Mouse (Mus musculus) common myeloid progenitor, adult 5-6 weeks (primary cell): ENCODE measurements around the gene Pou2f3. TPM values are rescaled to one million over a fixed set of nuclear protein-coding genes. Genes with fewer than 3 reads are reported as not detected.

ENCODE experiments used
- ATAC-seq: replicated peaks from 2 replicates; pipeline ENCODE4 v1.8.0; 2016; ENCODE audit warnings: low read depth, mild to moderate bottlenecking, moderate TSS enrichment, inconsistent platforms; ENCODE audit not compliant: poor library complexity, severe bottlenecking
- total RNA-seq: library from RNA; stranded (forward); fragments of 200-1000, 187-1606 nt; gene quantifications from 2 replicates; pipeline ENCODE4 v1.2.3, GENCODE M21; 2017

Gene Pou2f3
- total RNA-seq, 1 experiment from 2014 or later = not detected

DNA sequence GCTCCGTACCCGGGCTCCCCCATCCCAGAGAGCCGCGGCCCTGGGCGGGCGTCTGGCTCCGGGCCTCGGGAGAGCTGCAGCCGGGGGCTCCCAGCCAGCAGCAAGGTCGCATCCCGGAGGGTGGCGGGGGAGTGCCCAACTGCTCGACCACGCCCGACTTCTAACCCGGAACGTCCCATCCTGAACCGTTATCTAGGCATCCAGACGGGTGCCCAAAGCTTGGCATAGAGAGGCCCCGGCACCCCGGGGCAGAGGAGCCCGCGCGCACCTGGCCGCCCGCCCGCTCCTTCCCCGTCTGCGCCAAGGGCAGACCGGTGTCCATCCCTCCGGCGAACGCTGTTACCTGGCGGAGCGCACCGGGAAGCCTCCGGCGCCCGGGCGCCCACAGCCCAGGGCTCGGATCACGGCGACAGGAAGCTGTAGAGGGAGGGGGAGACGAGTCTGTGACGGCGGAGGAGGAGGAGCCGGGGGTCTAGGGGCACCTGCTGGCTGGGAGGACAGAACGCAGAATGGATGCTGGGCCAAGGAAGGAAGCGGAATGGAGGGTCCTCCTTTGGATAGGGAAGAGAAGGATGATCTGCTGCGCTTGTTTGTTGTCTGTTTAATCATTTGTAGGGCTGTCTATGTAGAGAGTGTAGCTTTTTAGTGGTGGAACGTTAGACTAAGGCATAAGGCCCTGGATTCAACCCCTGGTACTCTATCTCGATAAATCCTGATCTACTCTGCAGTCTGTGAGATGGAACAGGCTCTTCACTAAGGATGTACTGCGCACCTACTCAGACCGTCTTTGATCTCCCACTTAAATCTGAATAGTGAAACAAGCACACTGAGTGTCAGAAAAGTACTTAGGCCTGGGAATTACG is 93.8 kb downstream of the Pou2f3 start, which contains the start of gene Tmem136:
Gene Tmem136 (minus strand): TSS at position 437 of the 863 bp plus-strand sequence.
- peak; percentile 77 for ATAC-seq

DNA sequence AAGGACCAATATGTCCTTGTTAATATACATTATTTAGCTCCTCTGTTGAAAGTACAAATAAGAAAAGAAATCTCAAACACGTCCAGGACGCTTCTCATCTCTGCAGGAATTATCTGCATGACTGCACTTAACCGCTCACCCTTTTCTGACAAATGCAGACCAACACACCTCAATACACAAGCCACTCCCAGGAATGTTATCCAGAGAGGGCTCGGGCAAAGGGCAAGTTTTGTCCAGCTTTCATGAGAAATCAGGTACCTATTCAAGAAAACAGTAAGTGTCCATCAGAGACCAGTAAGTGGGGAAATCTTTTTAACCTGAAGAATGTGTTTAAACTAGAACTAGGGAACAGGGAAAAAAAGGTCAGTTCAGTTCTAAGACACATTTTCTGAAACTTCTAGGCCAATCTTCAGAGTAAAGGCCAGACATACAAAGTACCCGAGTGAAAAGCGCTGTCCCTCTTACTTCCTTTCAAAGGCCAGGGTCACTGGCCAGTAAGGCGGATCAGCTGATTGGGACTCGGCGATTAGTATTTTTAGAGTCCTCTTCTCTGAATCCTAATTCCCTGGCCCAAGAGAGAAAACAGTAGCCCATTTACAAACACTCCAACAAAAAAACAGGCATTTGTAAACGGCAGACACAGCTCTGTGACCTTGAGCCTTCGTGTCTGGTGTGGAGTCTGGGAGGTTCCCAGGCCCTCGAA is 94.6 kb downstream of the Pou2f3 start:
- ATAC-seq = no peak

GRCm38 (mm10) chr9:43114833-43115232 is 95.3 kb downstream of the Pou2f3 start:
- no peak for ATAC-seq

DNA sequence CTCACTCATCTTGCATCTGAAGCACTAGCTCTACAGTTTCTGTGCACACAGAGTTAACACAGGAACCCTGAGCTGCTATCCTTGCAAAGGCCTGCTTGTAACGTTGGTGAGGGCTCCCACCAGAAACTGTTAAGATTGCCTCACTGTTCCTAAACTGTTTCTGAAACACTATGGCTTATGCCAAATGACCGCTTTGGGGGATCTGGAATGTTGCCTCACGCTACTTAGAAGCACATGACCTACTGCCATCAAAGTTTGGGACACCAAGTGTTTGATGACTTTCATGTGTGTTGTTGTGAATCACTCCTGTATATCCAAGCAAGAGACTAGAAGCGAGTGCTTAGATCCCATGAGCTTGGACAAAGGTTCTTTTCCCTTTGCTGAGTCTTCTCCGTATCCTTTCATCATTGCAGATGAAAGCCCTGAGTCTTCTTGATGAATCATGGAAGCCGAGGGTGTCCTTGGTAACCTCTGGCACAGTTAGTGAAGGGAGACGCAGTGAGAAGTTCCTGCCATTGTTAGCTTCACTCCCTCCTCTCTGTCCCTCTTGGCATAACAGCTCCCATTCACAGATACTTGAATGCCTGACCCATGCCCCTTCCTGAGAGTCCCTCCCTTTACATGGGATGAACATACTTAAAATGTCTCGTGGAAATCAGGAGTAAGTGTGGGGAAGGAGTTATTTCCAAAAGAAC is 99.7 kb downstream of the Pou2f3 start:
- ATAC-seq = no peak

- no peak for ATAC-seq
These were observed 101.0 kb downstream of the Pou2f3 start for GRCm38 (mm10) chr9:43109125-43109524.

GRCm38 (mm10) chr9:43108721-43109120 is 101.4 kb downstream of the Pou2f3 start:
- ATAC-seq = no peak

GRCm38 (mm10) chr9:43108081-43108480 is 102.1 kb downstream of the Pou2f3 start:
- no peak for ATAC-seq

GRCm38 (mm10) chr9:43107555-43107954 is 102.6 kb downstream of the Pou2f3 start:
- ATAC-seq = no peak

GRCm38 (mm10) chr9:43107187-43107517 is 103.0 kb downstream of the Pou2f3 start, which contains the start of gene Arhgef12:
Gene Arhgef12 (minus strand): TSS chr9:43107239.
- ATAC-seq = no peak

- no peak for ATAC-seq
These were observed 103.6 kb downstream of the Pou2f3 start for GRCm38 (mm10) chr9:43106426-43107186.

GRCm38 (mm10) chr9:43105664-43106361 is 104.4 kb downstream of the Pou2f3 start:
- peak; percentile 14; the same call in 1 of the 2 replicates for ATAC-seq

DNA sequence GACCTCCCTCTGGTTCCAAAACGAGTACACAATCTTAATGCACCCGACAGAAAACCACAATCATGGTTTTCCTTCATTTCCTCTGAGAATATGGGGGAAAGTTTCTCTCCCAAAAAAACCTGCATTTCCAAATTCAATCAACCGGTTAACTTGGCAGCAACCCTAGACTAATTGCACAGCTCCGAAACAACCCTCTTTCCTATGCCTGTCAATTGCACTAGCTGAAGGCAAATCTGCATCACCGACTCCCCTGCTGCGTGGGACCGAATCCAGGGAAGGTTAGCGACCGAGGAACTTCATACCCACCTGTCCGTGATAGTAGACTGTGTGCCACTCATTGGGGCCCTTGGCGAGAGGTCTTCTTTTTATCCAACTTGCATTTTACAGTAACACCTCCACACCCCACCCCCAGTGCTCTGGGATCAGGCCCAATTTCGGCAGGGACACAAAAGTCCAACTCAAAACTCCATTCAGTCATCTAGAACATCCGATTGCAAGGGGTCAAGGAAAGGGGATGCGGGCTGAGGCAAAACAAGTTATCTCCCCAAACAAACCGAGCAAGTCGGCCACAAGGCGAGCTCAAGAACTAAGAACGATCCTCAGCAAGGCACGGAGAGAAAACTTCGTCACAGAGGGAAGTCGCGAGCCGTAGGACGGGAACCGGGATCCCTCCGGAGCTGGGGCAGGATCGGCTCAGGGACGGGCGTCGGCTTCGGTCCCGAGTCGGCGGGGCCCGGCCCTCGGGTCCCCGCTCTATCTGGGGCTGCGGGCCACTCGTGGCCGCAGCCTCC is 105.1 kb downstream of the Pou2f3 start:
- ATAC-seq = no peak

GRCm38 (mm10) chr9:43104526-43104872 is 105.7 kb downstream of the Pou2f3 start:
- no peak for ATAC-seq

DNA sequence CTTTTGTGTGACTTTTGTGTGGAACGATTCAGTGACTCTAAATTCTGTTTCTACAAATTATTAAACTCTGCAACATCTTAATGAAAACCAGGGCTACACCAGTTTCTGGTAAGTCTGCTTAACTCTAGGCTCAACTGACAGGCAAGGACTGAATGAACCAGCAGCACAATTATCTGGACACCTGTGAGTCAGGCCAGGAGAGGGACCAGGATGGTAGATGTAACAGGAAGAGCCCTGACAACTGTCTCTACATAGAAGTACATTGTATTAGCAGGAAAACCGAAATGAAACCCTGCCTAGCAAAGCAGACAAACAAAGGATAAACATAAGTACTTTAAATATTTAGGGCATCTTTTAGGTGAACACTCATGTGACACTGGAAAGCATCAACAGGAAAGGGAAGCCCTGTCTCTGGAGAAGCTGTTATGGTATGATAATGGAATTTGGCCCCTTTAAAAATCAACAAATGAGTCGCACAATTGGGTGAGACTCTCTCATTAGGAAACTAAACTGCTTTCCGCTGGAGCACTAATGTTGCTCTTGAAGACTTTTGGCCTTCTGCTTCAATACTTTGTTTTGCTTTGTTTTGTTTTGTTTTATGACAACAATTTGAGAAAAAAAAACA is 106.4 kb downstream of the Pou2f3 start:
- no peak for ATAC-seq

DNA sequence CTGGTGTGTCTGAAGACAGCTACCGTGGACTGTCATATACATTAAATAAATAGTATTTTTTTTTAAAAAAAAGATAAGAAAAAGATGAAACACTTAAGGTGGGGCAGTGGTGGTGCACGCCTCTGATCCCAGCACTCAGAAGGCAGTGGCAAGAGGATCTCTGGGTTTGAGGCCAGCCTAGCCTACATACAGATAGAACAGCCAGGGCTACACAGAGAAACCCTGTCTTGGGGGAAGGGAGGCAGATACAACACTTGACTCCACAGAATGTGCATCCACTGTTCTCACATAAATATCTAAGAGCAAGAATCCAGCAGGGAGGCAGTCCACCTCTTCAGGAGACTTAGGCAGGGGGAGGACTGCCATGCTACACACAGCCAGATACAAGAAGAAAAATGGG is 107.2 kb downstream of the Pou2f3 start:
- no peak for ATAC-seq

GRCm38 (mm10) chr9:43101936-43102595 is 108.1 kb downstream of the Pou2f3 start:
- peak; percentile 81 for ATAC-seq

DNA sequence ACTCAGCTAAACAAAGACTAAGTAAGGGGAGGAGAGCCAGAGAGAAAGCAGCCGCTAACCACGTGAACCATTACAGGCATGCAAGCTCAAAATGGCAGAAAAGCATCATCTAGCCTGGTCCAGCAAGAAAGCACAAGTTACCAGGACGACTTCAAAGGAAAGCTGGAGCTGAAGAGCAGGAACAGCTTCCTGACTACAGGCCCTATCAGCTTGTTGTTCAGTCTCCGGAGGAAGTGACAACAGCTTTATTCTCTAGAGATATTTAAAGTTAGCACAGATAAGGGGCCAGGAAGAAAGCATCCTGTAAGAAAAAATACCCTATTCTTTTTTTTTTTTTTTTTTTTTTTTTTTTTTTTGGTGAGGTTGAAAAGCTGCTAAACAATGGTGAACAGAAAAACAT is 111.2 kb downstream of the Pou2f3 start:
- no peak for ATAC-seq
